Mouse (Mus musculus): ENCODE data around the gene Kalrn.

Kalrn gene

GRCm38 (mm10) chr16:33938311-33939132, 634.8 kb downstream of the Kalrn start:
- WGBS = 64% methylated on average over 12 of the region's 12 CpGs

- 18% methylated on average over 8 of the region's 8 CpGs for WGBS
These were observed 635.8 kb downstream of the Kalrn start for GRCm38 (mm10) chr16:33937567-33937966.

- 78% methylated on average over 4 of the region's 4 CpGs for WGBS
These were observed 636.4 kb downstream of the Kalrn start for GRCm38 (mm10) chr16:33936885-33937284.

- WGBS = 95% methylated on average over 6 of the region's 6 CpGs
These were observed 637.9 kb downstream of the Kalrn start for GRCm38 (mm10) chr16:33935407-33935785.

- WGBS = 53% methylated on average over 5 of the region's 5 CpGs
These were observed 638.5 kb downstream of the Kalrn start for GRCm38 (mm10) chr16:33934701-33935406.

- 95% methylated on average over 11 of the region's 11 CpGs for WGBS
These were observed 639.9 kb downstream of the Kalrn start for GRCm38 (mm10) chr16:33933411-33933810.

GRCm38 (mm10) chr16:33932126-33932525, 641.2 kb downstream of the Kalrn start:
- 57% methylated on average over 5 of the region's 5 CpGs for WGBS

GRCm38 (mm10) chr16:33931682-33932081, 641.6 kb downstream of the Kalrn start:
- 55% methylated on average over 2 of the region's 2 CpGs for WGBS

GRCm38 (mm10) chr16:33930785-33931184, 642.5 kb downstream of the Kalrn start:
- WGBS = 82% methylated on average over 6 of the region's 6 CpGs

GRCm38 (mm10) chr16:33928788-33929462, 644.4 kb downstream of the Kalrn start:
- 74% methylated on average over 9 of the region's 9 CpGs for WGBS

GRCm38 (mm10) chr16:33927263-33927824, 646.0 kb downstream of the Kalrn start:
- WGBS = 57% methylated on average over 6 of the region's 6 CpGs

- WGBS = 93% methylated on average over 8 of the region's 8 CpGs
These were observed 649.6 kb downstream of the Kalrn start for GRCm38 (mm10) chr16:33923758-33924157.

- WGBS = 46% methylated on average over 5 of the region's 5 CpGs
These were observed 650.4 kb downstream of the Kalrn start for GRCm38 (mm10) chr16:33923001-33923316.

- WGBS = 56% methylated on average over 18 of the region's 18 CpGs
These were observed 651.0 kb downstream of the Kalrn start for GRCm38 (mm10) chr16:33922111-33923000.

GRCm38 (mm10) chr16:33921514-33921913, 651.8 kb downstream of the Kalrn start:
- WGBS = 89% methylated on average over 5 of the region's 5 CpGs

All from cerebral cortex, adult 2 months (tissue).